Mouse (Mus musculus): ENCODE measurements around the gene Hspb6. TPM values are rescaled to one million over a fixed set of nuclear protein-coding genes. Genes with fewer than 3 reads are reported as not detected.

Gene Hspb6
- polyA plus RNA-seq, 1 experiment from 2014 or later, result 50.6 TPM

- no peaks in the 10 kb centered on the region for H3K27me3 ChIP-seq (replicated peaks; ENCODE audit: control insufficient read depth, insufficient read depth, low read length)
- H3K9me3 ChIP-seq (ENCODE audit: control insufficient read depth), result no peaks in the 10 kb centered on the region
- peaks cover 87% of the 10 kb centered on the region for H3K36me3 ChIP-seq (ENCODE audit: control insufficient read depth, insufficient read depth)
- no peak overlapping the region for H3K9ac ChIP-seq (ENCODE audit: low read depth, low read length)
- 88% methylated on average over 2 of the region's 2 CpGs for WGBS
- H3K27ac ChIP-seq (ENCODE audit: low read depth, low read length), result no peak overlapping the region
- H3K4me1 ChIP-seq (replicated peaks; ENCODE audit: control insufficient read depth, insufficient read depth, low read length), result no peaks in the 10 kb centered on the region
- H3K4me3 ChIP-seq (ENCODE audit: low read depth, low read length), result no peak overlapping the region
- H3K4me2 ChIP-seq (replicated peaks; ENCODE audit: low read depth), result no peak overlapping the region
- ATAC-seq, result no peak
- TF ChIP-seq CTCF (IDR thresholded peaks at IDR 0.05; ENCODE audit: low read depth), result no peak
Observed at GRCm38 (mm10) chr7:30572969-30573368, 21.0 kb downstream of the Hspb6 start.

- TF ChIP-seq CTCF (IDR thresholded peaks at IDR 0.05; ENCODE audit: low read depth), result no peak
- peak overlapping the region; percentile 11; the same call in 1 of the 2 replicates for H3K4me3 ChIP-seq (ENCODE audit: low read depth, low read length)
- no peaks in the 10 kb centered on the region for H3K4me1 ChIP-seq (replicated peaks; ENCODE audit: control insufficient read depth, insufficient read depth, low read length)
- peak; percentile 93 for ATAC-seq
- peak overlapping the region; percentile 66 for H3K27ac ChIP-seq (ENCODE audit: low read depth, low read length)
- no peaks in the 10 kb centered on the region for H3K27me3 ChIP-seq (replicated peaks; ENCODE audit: control insufficient read depth, insufficient read depth, low read length)
- no peak overlapping the region for H3K9ac ChIP-seq (ENCODE audit: low read depth, low read length)
- H3K36me3 ChIP-seq (ENCODE audit: control insufficient read depth, insufficient read depth), result peaks cover 99% of the 10 kb centered on the region
- 49% methylated on average over 8 of the region's 8 CpGs for WGBS
- H3K4me2 ChIP-seq (replicated peaks; ENCODE audit: low read depth), result peak overlapping the region; percentile 55
- H3K9me3 ChIP-seq (ENCODE audit: control insufficient read depth), result no peaks in the 10 kb centered on the region
Observed at GRCm38 (mm10) chr7:30579950-30580349, 28.0 kb downstream of the Hspb6 start.

GRCm38 (mm10) chr7:30581547-30581946 is 29.6 kb downstream of the Hspb6 start:
- Histone ChIP-seq H3K4me1 (replicated peaks; ENCODE audit: control insufficient read depth, insufficient read depth, low read length) (no peaks in the 10 kb centered on the region), H3K4me2 (replicated peaks; ENCODE audit: low read depth) (no peak overlapping the region), H3K36me3 (ENCODE audit: control insufficient read depth, insufficient read depth) (peaks cover 99% of the 10 kb centered on the region), H3K27ac (ENCODE audit: low read depth, low read length) (0 out of 2 replicates have a peak overlapping the region, but pooled peaks have one; percentile 0), H3K4me3 (ENCODE audit: low read depth, low read length) (no peak overlapping the region), H3K9ac (ENCODE audit: low read depth, low read length) (no peak overlapping the region), H3K9me3 (ENCODE audit: control insufficient read depth) (no peaks in the 10 kb centered on the region), H3K27me3 (replicated peaks; ENCODE audit: control insufficient read depth, insufficient read depth, low read length) (no peaks in the 10 kb centered on the region)
- no peak for TF ChIP-seq CTCF (IDR thresholded peaks at IDR 0.05; ENCODE audit: low read depth)
- 98% methylated on average over 16 of the region's 16 CpGs for WGBS
- ATAC-seq, result no peak

GRCm38 (mm10) chr7:30584339-30584738 is 32.4 kb downstream of the Hspb6 start:
- no peak for TF ChIP-seq CTCF (IDR thresholded peaks at IDR 0.05; ENCODE audit: low read depth)
- Histone ChIP-seq H3K9me3 (ENCODE audit: control insufficient read depth) (no peaks in the 10 kb centered on the region), H3K4me1 (replicated peaks; ENCODE audit: control insufficient read depth, insufficient read depth, low read length) (no peaks in the 10 kb centered on the region), H3K9ac (ENCODE audit: low read depth, low read length) (no peak overlapping the region), H3K4me2 (replicated peaks; ENCODE audit: low read depth) (no peak overlapping the region), H3K36me3 (ENCODE audit: control insufficient read depth, insufficient read depth) (peaks cover 73% of the 10 kb centered on the region), H3K4me3 (ENCODE audit: low read depth, low read length) (no peak overlapping the region), H3K27ac (ENCODE audit: low read depth, low read length) (no peak overlapping the region), H3K27me3 (replicated peaks; ENCODE audit: control insufficient read depth, insufficient read depth, low read length) (no peaks in the 10 kb centered on the region)
- no peak for ATAC-seq
- 88% methylated on average over 10 of the region's 10 CpGs for WGBS

- WGBS, result 98% methylated on average over 7 of the region's 7 CpGs
Observed at GRCm38 (mm10) chr7:30585170-30585569, 33.2 kb downstream of the Hspb6 start.

GRCm38 (mm10) chr7:30586455-30587020 is 34.6 kb downstream of the Hspb6 start:
- no peak overlapping the region for H3K4me3 ChIP-seq (ENCODE audit: low read depth, low read length)
- ATAC-seq, result no peak
- no peak overlapping the region for H3K4me2 ChIP-seq (replicated peaks; ENCODE audit: low read depth)

More at GRCm38 (mm10) chr7:30585170-30585569, 33.2 kb downstream of the Hspb6 start:
- no peak for TF ChIP-seq CTCF (IDR thresholded peaks at IDR 0.05; ENCODE audit: low read depth)
- Histone ChIP-seq H3K9me3 (ENCODE audit: control insufficient read depth) (no peaks in the 10 kb centered on the region), H3K4me3 (ENCODE audit: low read depth, low read length) (no peak overlapping the region), H3K36me3 (ENCODE audit: control insufficient read depth, insufficient read depth) (peaks cover 65% of the 10 kb centered on the region), H3K27ac (ENCODE audit: low read depth, low read length) (no peak overlapping the region), H3K9ac (ENCODE audit: low read depth, low read length) (no peak overlapping the region), H3K27me3 (replicated peaks; ENCODE audit: control insufficient read depth, insufficient read depth, low read length) (no peaks in the 10 kb centered on the region), H3K4me1 (replicated peaks; ENCODE audit: control insufficient read depth, insufficient read depth, low read length) (no peaks in the 10 kb centered on the region), H3K4me2 (replicated peaks; ENCODE audit: low read depth) (no peak overlapping the region)
- no peak for ATAC-seq

More at GRCm38 (mm10) chr7:30586455-30587020, 34.6 kb downstream of the Hspb6 start:
- H3K36me3 ChIP-seq (ENCODE audit: control insufficient read depth, insufficient read depth), result peaks cover 51% of the 10 kb centered on the region
- H3K27me3 ChIP-seq (replicated peaks; ENCODE audit: control insufficient read depth, insufficient read depth, low read length), result no peaks in the 10 kb centered on the region
- H3K9ac ChIP-seq (ENCODE audit: low read depth, low read length), result no peak overlapping the region
- TF ChIP-seq CTCF (IDR thresholded peaks at IDR 0.05; ENCODE audit: low read depth), result no peak
- 90% methylated on average over 28 of the region's 28 CpGs for WGBS
- no peaks in the 10 kb centered on the region for H3K9me3 ChIP-seq (ENCODE audit: control insufficient read depth)
- H3K27ac ChIP-seq (ENCODE audit: low read depth, low read length), result no peak overlapping the region
- H3K4me1 ChIP-seq (replicated peaks; ENCODE audit: control insufficient read depth, insufficient read depth, low read length), result no peaks in the 10 kb centered on the region
